Mouse (Mus musculus) liver, postnatal 0 days (tissue): Measurements from ENCODE around the gene Hoxb6. TPM values are rescaled to one million over a fixed set of nuclear protein-coding genes. Genes with fewer than 3 reads are reported as not detected.

ENCODE experiments used
- ATAC-seq: fragments of 200-750 bp; cut with Nextera tagmentation; 2 replicates; pipeline ENCODE4 v1.8.0; 2017; ENCODE audit warnings: mild to moderate bottlenecking, moderate library complexity
- DNase-seq: peaks from one replicate; pipeline ENCODE4 v3.0.0-alpha.2; 2016
- H3K27ac ChIP-seq: fragments of 300-500 bp; sonication (generic); 2 replicates; pipeline ENCODE4 v1.5.1; 2014; ENCODE audit warnings: antibody characterized with exemption, moderate library complexity, mild to moderate bottlenecking, low read depth
- H3K27me3 ChIP-seq: fragments of 300-500 bp; sonication (generic); 2 replicates; pipeline ENCODE4 v1.6.1; 2014; ENCODE audit warnings: low read length, control low read depth, mixed read lengths; ENCODE audit not compliant: insufficient read depth
- H3K36me3 ChIP-seq: fragments of 300-500 bp; sonication (generic); replicated peaks from 2 replicates; pipeline ENCODE4 v1.6.1; 2014; ENCODE audit warnings: mild to moderate bottlenecking, control low read depth, low read length, moderate library complexity, mixed read lengths; ENCODE audit not compliant: insufficient read depth
- H3K4me1 ChIP-seq: fragments of 300-500 bp; sonication (generic); 2 replicates; pipeline ENCODE4 v1.6.1; 2014; ENCODE audit warnings: antibody characterized with exemption, mild to moderate bottlenecking, control low read depth; ENCODE audit not compliant: insufficient read depth
- H3K4me2 ChIP-seq: fragments of 300-500 bp; sonication (generic); 2 replicates; pipeline ENCODE4 v1.6.1; 2014; ENCODE audit warnings: low read depth, mild to moderate bottlenecking, low read length, moderate library complexity, mixed read lengths
- H3K4me3 ChIP-seq: fragments of 300-500 bp; sonication (generic); 2 replicates; pipeline ENCODE4 v1.5.1; 2014; ENCODE audit warnings: low read depth, low read length
- H3K9ac ChIP-seq: fragments of 300-500 bp; sonication (generic); replicated peaks from 2 replicates; pipeline ENCODE4 v1.6.1; 2014; ENCODE audit warnings: mild to moderate bottlenecking, moderate library complexity
- H3K9me3 ChIP-seq: fragments of 300-500 bp; sonication (generic); 2 replicates; pipeline ENCODE4 v1.6.1; 2016; ENCODE audit warnings: mild to moderate bottlenecking, control low read depth, low read length, mixed read lengths
- CTCF ChIP-seq: sonication (generic); IDR thresholded peaks from 2 replicates; pipeline ENCODE4 v1.5.1; 2016; ENCODE audit warnings: antibody characterized with exemption, low read depth
- EP300 ChIP-seq: IDR thresholded peaks from 2 replicates; pipeline ENCODE4 v1.6.1; 2016; ENCODE audit warnings: antibody characterized with exemption, low read depth, mild to moderate bottlenecking
- WGBS: fragments of 180-500 bp; shearing (Covaris S2); extraction: QIAGEN DNeasy Blood & Tissue Kit; methylation state at CpG from one replicate; pipeline ENCODE4 v1.1.7; 2014; ENCODE audit not compliant: insufficient replicate concordance; 5-methylcytosine and 5-hydroxymethylcytosine counted together
- polyA plus RNA-seq: library from polyadenylated mRNA; unstranded; fragments of >200 nt; fragmentation: Nextera tagmentation; extraction: Ambion mirVana; gene quantifications from 2 replicates; pipeline ENCODE4 v1.2.1, GENCODE M21; 2015

Gene Hoxb6
- polyA plus RNA-seq, 1 experiment from 2014 or later, result not detected

GRCm38 (mm10) chr11:96323154-96323553, 30.9 kb downstream of the Hoxb6 start, which contains the start of gene Hoxb3:
Gene Hoxb3 (plus strand): TSS chr11:96323326.
- DNase-seq (no peak), ATAC-seq (no peak)
- H3K9ac ChIP-seq, result no peak within 1 kb of the TSS
- peaks cover 67% of the 10 kb centered on the region for H3K27me3 ChIP-seq
- no peak within 1 kb of the TSS for H3K27ac ChIP-seq
- H3K4me1 ChIP-seq, result no peaks in the 10 kb centered on the region
- H3K4me2 ChIP-seq, result no peak within 1 kb of the TSS
- H3K4me3 ChIP-seq, result no peak within 1 kb of the TSS
- WGBS, result 46% methylated on average over 10 of the region's 10 CpGs
- TF ChIP-seq EP300 (no peak), CTCF (no peak)
- H3K9me3 ChIP-seq, result no peaks in the 10 kb centered on the region
- H3K36me3 ChIP-seq, result no peaks in the 10 kb centered on the region

GRCm38 (mm10) chr11:96324125-96324524, 31.8 kb downstream of the Hoxb6 start:
- no peak for ATAC-seq
- no peak for DNase-seq
- Histone ChIP-seq H3K36me3 (no peaks in the 10 kb centered on the region), H3K9ac (no peak overlapping the region), H3K9me3 (no peaks in the 10 kb centered on the region), H3K4me1 (no peaks in the 10 kb centered on the region), H3K4me2 (no peak overlapping the region), H3K27me3 (peaks cover 64% of the 10 kb centered on the region), H3K27ac (no peak overlapping the region), H3K4me3 (no peak overlapping the region)
- TF ChIP-seq CTCF, result no peak
- no peak for TF ChIP-seq EP300
- 20% methylated on average over 5 of the region's 5 CpGs for WGBS

GRCm38 (mm10) chr11:96324965-96325364, 32.7 kb downstream of the Hoxb6 start:
- peaks cover 63% of the 10 kb centered on the region for H3K27me3 ChIP-seq
- DNase-seq (no peak), ATAC-seq (no peak)
- 39% methylated on average over 8 of the region's 8 CpGs for WGBS
- H3K4me3 ChIP-seq, result no peak overlapping the region
- H3K4me2 ChIP-seq, result no peak overlapping the region
- no peak overlapping the region for H3K9ac ChIP-seq
- H3K9me3 ChIP-seq, result no peaks in the 10 kb centered on the region
- no peaks in the 10 kb centered on the region for H3K4me1 ChIP-seq
- no peak overlapping the region for H3K27ac ChIP-seq
- H3K36me3 ChIP-seq, result no peaks in the 10 kb centered on the region
- TF ChIP-seq EP300 (no peak), CTCF (no peak)

GRCm38 (mm10) chr11:96325747-96326212, 33.5 kb downstream of the Hoxb6 start:
- Histone ChIP-seq H3K36me3 (no peaks in the 10 kb centered on the region), H3K9ac (no peak overlapping the region), H3K9me3 (no peaks in the 10 kb centered on the region), H3K27me3 (peaks cover 62% of the 10 kb centered on the region), H3K4me2 (no peak overlapping the region), H3K27ac (no peak overlapping the region), H3K4me3 (no peak overlapping the region), H3K4me1 (no peaks in the 10 kb centered on the region)
- 50% methylated on average over 22 of the region's 22 CpGs for WGBS
- TF ChIP-seq EP300 (no peak), CTCF (no peak)
- no peak for ATAC-seq
- DNase-seq, result no peak

GRCm38 (mm10) chr11:96326705-96327104, 34.4 kb downstream of the Hoxb6 start:
- Histone ChIP-seq H3K36me3 (no peaks in the 10 kb centered on the region), H3K27ac (no peak overlapping the region), H3K4me1 (no peaks in the 10 kb centered on the region), H3K4me2 (no peak overlapping the region), H3K4me3 (no peak overlapping the region), H3K9ac (no peak overlapping the region), H3K27me3 (peaks cover 65% of the 10 kb centered on the region), H3K9me3 (no peaks in the 10 kb centered on the region)
- no peak for ATAC-seq
- TF ChIP-seq CTCF, result no peak
- no peak for TF ChIP-seq EP300
- WGBS, result 52% methylated on average over 12 of the region's 12 CpGs
- DNase-seq, result no peak

- no peak overlapping the region for H3K4me2 ChIP-seq
- no peak overlapping the region for H3K9ac ChIP-seq
- TF ChIP-seq CTCF (no peak), EP300 (no peak)
- no peak overlapping the region for H3K27ac ChIP-seq
- peaks cover 69% of the 10 kb centered on the region for H3K27me3 ChIP-seq
- WGBS, result 60% methylated on average over 7 of the region's 7 CpGs
- no peak overlapping the region for H3K4me3 ChIP-seq
- ATAC-seq (no peak), DNase-seq (no peak)
- no peaks in the 10 kb centered on the region for H3K4me1 ChIP-seq
- no peaks in the 10 kb centered on the region for H3K36me3 ChIP-seq
- H3K9me3 ChIP-seq, result no peaks in the 10 kb centered on the region
Observed at GRCm38 (mm10) chr11:96327122-96327521, 34.8 kb downstream of the Hoxb6 start.

GRCm38 (mm10) chr11:96327750-96328149, 35.5 kb downstream of the Hoxb6 start:
- Histone ChIP-seq H3K4me2 (no peak overlapping the region), H3K4me1 (0 out of 2 replicates have a peak, but pooled peaks cover 1% of the 10 kb centered on the region), H3K27ac (no peak overlapping the region), H3K9me3 (no peaks in the 10 kb centered on the region), H3K9ac (no peak overlapping the region), H3K27me3 (peaks cover 75% of the 10 kb centered on the region), H3K4me3 (no peak overlapping the region), H3K36me3 (no peaks in the 10 kb centered on the region)
- DNase-seq (no peak), ATAC-seq (no peak)
- TF ChIP-seq CTCF, result no peak
- TF ChIP-seq EP300, result no peak
- WGBS, result 35% methylated on average over 5 of the region's 5 CpGs
